25 mouse cellular contexts compared by ENCODE assay signal in genomic region chr8:42891658-42892057, GRCm38 (mm10).
"Had no signal": no experiment of that assay in that cellular context is flagged by ENCODE, and none has a peak within 500 bp of the region (broad histone marks: within the 10 kb centered on the region; RNA-seq: fewer than 3 reads in every experiment).

No protein-coding gene starts in this region.

- DNase-seq: gastrocnemius, adult 2 months; gastrocnemius, postnatal 10 days; gastrocnemius, postnatal 25 days; heart, adult 18-20 months; heart, postnatal 10 days; heart, postnatal 4 days; kidney, adult 18-20 months; kidney, adult 8-10 months; kidney, postnatal 10 days; kidney, postnatal 25 days; kidney, postnatal 4 days; liver, embryonic 13.5 days had no signal

- H3K4me3 ChIP-seq: gastrocnemius, adult 2 months; heart, embryonic 10.5 days; heart, embryonic 12.5 days; hindbrain, embryonic 10.5 days; hindbrain, embryonic 12.5 days; intestine, embryonic 15.5 days; layer of hippocampus, adult 2 months; limb, embryonic 10.5 days; limb, embryonic 12.5 days; liver, embryonic 13.5 days; liver, embryonic 15.5 days had no signal

- H3K36me3 ChIP-seq: heart, embryonic 10.5 days; heart, embryonic 12.5 days; hindbrain, embryonic 10.5 days; hindbrain, embryonic 12.5 days; intestine, embryonic 15.5 days; limb, embryonic 10.5 days; limb, embryonic 12.5 days; liver, embryonic 13.5 days; liver, embryonic 15.5 days had no signal

- H3K4me2 ChIP-seq: heart, embryonic 12.5 days; hindbrain, embryonic 12.5 days; hindbrain, embryonic 14.5 days; intestine, embryonic 15.5 days; limb, embryonic 12.5 days; liver, embryonic 13.5 days; liver, embryonic 15.5 days had no signal

- H3K27ac ChIP-seq: gastrocnemius, adult 2 months; heart, embryonic 10.5 days; hindbrain, embryonic 10.5 days; hindbrain, embryonic 12.5 days; hindbrain, embryonic 14.5 days; intestine, embryonic 15.5 days; layer of hippocampus, adult 2 months; limb, embryonic 10.5 days; limb, embryonic 12.5 days; liver, embryonic 13.5 days; liver, embryonic 15.5 days had no signal

- H3K9me3 ChIP-seq: heart, embryonic 10.5 days; heart, embryonic 12.5 days; hindbrain, embryonic 10.5 days; hindbrain, embryonic 12.5 days; intestine, embryonic 15.5 days; limb, embryonic 10.5 days; limb, embryonic 12.5 days; liver, embryonic 13.5 days; liver, embryonic 15.5 days had no signal

- ATAC-seq: hindbrain, embryonic 16.5 days; inflammation-experienced regulatory T-cells, adult 6 months; intestine, embryonic 15.5 days; intestine, postnatal 0 days had no signal

- H3K27me3 ChIP-seq: heart, embryonic 12.5 days; hindbrain, embryonic 12.5 days; intestine, embryonic 15.5 days; limb, embryonic 12.5 days; liver, embryonic 13.5 days; liver, embryonic 15.5 days had no signal

- H3K4me1 ChIP-seq: heart, embryonic 12.5 days; hindbrain, embryonic 10.5 days; hindbrain, embryonic 12.5 days; intestine, embryonic 15.5 days; limb, embryonic 10.5 days; limb, embryonic 12.5 days; liver, embryonic 13.5 days; liver, embryonic 15.5 days had no signal

- H3K9ac ChIP-seq: heart, embryonic 12.5 days; hindbrain, embryonic 12.5 days; hindbrain, embryonic 14.5 days; intestine, embryonic 15.5 days; limb, embryonic 12.5 days; liver, embryonic 13.5 days; liver, embryonic 15.5 days had no signal
